ENCODE assay signal across 29 mouse cellular contexts in genomic region chr10:34396959-34397358, GRCm38 (mm10). TPM values are rescaled to one million over a fixed set of nuclear protein-coding genes. Genes with fewer than 3 reads are reported as not detected.
DNase-seq lines count a peak whose midpoint lies in the region; ATAC-seq lines count a peak whose summit lies in the region.
"Had no signal": no experiment of that assay in that cellular context is flagged by ENCODE, and none has a peak within 500 bp of the region (broad histone marks: within the 10 kb centered on the region; RNA-seq: fewer than 3 reads in every experiment).

No protein-coding gene starts in this region.

- H3K36me3 ChIP-seq in forebrain, embryonic 16.5 days (ENCODE audit: control insufficient read depth, insufficient read depth) = no peaks in the 10 kb centered on the region
- no peaks in the 10 kb centered on the region for H3K36me3 ChIP-seq in forebrain, embryonic 15.5 days
- no peaks in the 10 kb centered on the region for H3K36me3 ChIP-seq in midbrain, embryonic 11.5 days (ENCODE audit: control insufficient read depth, insufficient read depth, low read length)
- H3K36me3 ChIP-seq in midbrain, embryonic 10.5 days = no peaks in the 10 kb centered on the region
- no peaks in the 10 kb centered on the region for H3K36me3 ChIP-seq in neural tube, embryonic 14.5 days (ENCODE audit: control insufficient read depth, insufficient read depth, low read length)
- H3K36me3 ChIP-seq in neural tube, embryonic 15.5 days = no peaks in the 10 kb centered on the region

- ATAC-seq in forebrain, embryonic 16.5 days = peak; percentile 62; the same call in 1 of the 2 replicates
- ATAC-seq in forebrain, embryonic 15.5 days (replicated peaks) = no peak
- ATAC-seq in midbrain, embryonic 11.5 days (ENCODE audit: low FRiP score) = peak; percentile 55; the same call in 1 of the 2 replicates
- peak; percentile 46; the same call in 1 of the 2 replicates for ATAC-seq in neural tube, embryonic 14.5 days (ENCODE audit: low read depth)
- peak; percentile 24; the same call in 1 of the 2 replicates for ATAC-seq in neural tube, embryonic 15.5 days (ENCODE audit: low FRiP score)
- ATAC-seq: CD4-positive, CD25-positive, alpha-beta regulatory T cell, adult 4 months had no signal

- H3K27me3 ChIP-seq in forebrain, embryonic 16.5 days (replicated peaks; ENCODE audit: control insufficient read depth, insufficient read depth, low read length) = no peaks in the 10 kb centered on the region
- no peaks in the 10 kb centered on the region for H3K27me3 ChIP-seq in forebrain, embryonic 15.5 days
- no peaks in the 10 kb centered on the region for H3K27me3 ChIP-seq in midbrain, embryonic 11.5 days (ENCODE audit: control insufficient read depth, insufficient read depth, low read length)
- no peaks in the 10 kb centered on the region for H3K27me3 ChIP-seq in midbrain, embryonic 10.5 days (ENCODE audit: low read depth, poor library complexity, severe bottlenecking)
- no peaks in the 10 kb centered on the region for H3K27me3 ChIP-seq in neural tube, embryonic 14.5 days (ENCODE audit: control insufficient read depth, insufficient read depth, low read length)
- H3K27me3 ChIP-seq in neural tube, embryonic 15.5 days (replicated peaks) = no peaks in the 10 kb centered on the region
- H3K27me3 ChIP-seq: embryonic facial prominence, embryonic 13.5 days had no signal

- H3K4me1 ChIP-seq in forebrain, embryonic 16.5 days (replicated peaks; ENCODE audit: control insufficient read depth, insufficient read depth, low read length) = peaks cover 2% of the 10 kb centered on the region; the same call in 1 of the 2 replicates
- 0 out of 2 replicates have a peak, but pooled peaks cover 3% of the 10 kb centered on the region for H3K4me1 ChIP-seq in forebrain, embryonic 15.5 days
- no peaks in the 10 kb centered on the region for H3K4me1 ChIP-seq in midbrain, embryonic 11.5 days (ENCODE audit: control insufficient read depth, insufficient read depth, low read length)
- H3K4me1 ChIP-seq in midbrain, embryonic 10.5 days = no peaks in the 10 kb centered on the region
- no peaks in the 10 kb centered on the region for H3K4me1 ChIP-seq in neural tube, embryonic 14.5 days (ENCODE audit: control insufficient read depth, insufficient read depth, low read length)
- no peaks in the 10 kb centered on the region for H3K4me1 ChIP-seq in neural tube, embryonic 15.5 days
- H3K4me1 ChIP-seq: embryonic facial prominence, embryonic 10.5 days; embryonic facial prominence, embryonic 13.5 days; hindbrain, embryonic 10.5 days had no signal

- no peak overlapping the region for H3K4me3 ChIP-seq in forebrain, embryonic 16.5 days (replicated peaks; ENCODE audit: low read length)
- H3K4me3 ChIP-seq in forebrain, embryonic 15.5 days = no peak overlapping the region
- H3K4me3 ChIP-seq in midbrain, embryonic 11.5 days (ENCODE audit: low read depth, low read length) = no peak overlapping the region
- H3K4me3 ChIP-seq in midbrain, embryonic 10.5 days = no peak overlapping the region
- H3K4me3 ChIP-seq in neural tube, embryonic 14.5 days (ENCODE audit: low read depth, low read length) = no peak overlapping the region
- H3K4me3 ChIP-seq in neural tube, embryonic 15.5 days (replicated peaks) = no peak overlapping the region
- H3K4me3 ChIP-seq: embryonic facial prominence, embryonic 10.5 days; embryonic facial prominence, embryonic 13.5 days; erythroblast, embryonic 14.5 days; gastrocnemius, adult 2 months; hindbrain, embryonic 10.5 days had no signal

- H3K9me3 ChIP-seq in forebrain, embryonic 16.5 days (ENCODE audit: control insufficient read depth, low read length) = no peaks in the 10 kb centered on the region
- H3K9me3 ChIP-seq in forebrain, embryonic 15.5 days = no peaks in the 10 kb centered on the region
- H3K9me3 ChIP-seq in midbrain, embryonic 11.5 days (ENCODE audit: control insufficient read depth, low read length) = no peaks in the 10 kb centered on the region
- no peaks in the 10 kb centered on the region for H3K9me3 ChIP-seq in midbrain, embryonic 10.5 days (replicated peaks)
- no peaks in the 10 kb centered on the region for H3K9me3 ChIP-seq in neural tube, embryonic 14.5 days (ENCODE audit: control insufficient read depth, low read length)
- no peaks in the 10 kb centered on the region for H3K9me3 ChIP-seq in neural tube, embryonic 15.5 days (replicated peaks)
- H3K9me3 ChIP-seq: embryonic facial prominence, embryonic 10.5 days; embryonic facial prominence, embryonic 13.5 days; hindbrain, embryonic 10.5 days had no signal

- intact Hi-C loops in heart, postnatal 25 days (cut with DNase I) = no loop called here

- no peak overlapping the region for H3K27ac ChIP-seq in forebrain, embryonic 16.5 days (ENCODE audit: low read length)
- no peak overlapping the region for H3K27ac ChIP-seq in forebrain, embryonic 15.5 days (replicated peaks)
- H3K27ac ChIP-seq in midbrain, embryonic 11.5 days (ENCODE audit: low read depth, low read length) = no peak overlapping the region
- no peak overlapping the region for H3K27ac ChIP-seq in midbrain, embryonic 10.5 days (replicated peaks)
- H3K27ac ChIP-seq in neural tube, embryonic 14.5 days (ENCODE audit: low read depth, low read length) = no peak overlapping the region
- no peak overlapping the region for H3K27ac ChIP-seq in neural tube, embryonic 15.5 days (replicated peaks)
- H3K27ac ChIP-seq: embryonic facial prominence, embryonic 10.5 days; embryonic facial prominence, embryonic 13.5 days; hindbrain, embryonic 10.5 days; hindbrain, embryonic 14.5 days had no signal

- DNase-seq in midbrain, embryonic 11.5 days (ENCODE audit: low spot score, missing footprints) = no peak
- no peak for DNase-seq in midbrain, embryonic 10.5 days (ENCODE audit: low spot score)
- no peak for DNase-seq in neural tube, embryonic 10.5 days (ENCODE audit: extremely low spot score, low spot score)
- no peak for DNase-seq in heart, postnatal 25 days (ENCODE audit: low spot score)
- DNase-seq: adrenal gland, adult 2 months; adrenal gland, postnatal 14 days; cerebellum, adult 11-12 months; cerebellum, adult 8-10 months; cerebellum, postnatal 10 days; cerebellum, postnatal 36 days; embryo, embryonic 11 days; gastrocnemius, adult 2 months; gastrocnemius, postnatal 14 days; heart, adult 11 months; heart, postnatal 36 days had no signal

- H3K9ac ChIP-seq in forebrain, embryonic 16.5 days (replicated peaks; ENCODE audit: low read depth, low read length) = no peak overlapping the region
- H3K9ac ChIP-seq in forebrain, embryonic 15.5 days (replicated peaks) = no peak overlapping the region
- H3K9ac ChIP-seq in midbrain, embryonic 11.5 days (ENCODE audit: low read length) = no peak overlapping the region
- no peak overlapping the region for H3K9ac ChIP-seq in neural tube, embryonic 14.5 days (replicated peaks; ENCODE audit: low read depth, low read length)
- H3K9ac ChIP-seq in neural tube, embryonic 15.5 days (replicated peaks) = no peak overlapping the region
- H3K9ac ChIP-seq: embryonic facial prominence, embryonic 13.5 days; hindbrain, embryonic 14.5 days had no signal

- WGBS in forebrain, embryonic 16.5 days = 13% methylated on average over 4 of the region's 4 CpGs
- WGBS in forebrain, embryonic 15.5 days = 19% methylated on average over 4 of the region's 4 CpGs
- WGBS in midbrain, embryonic 11.5 days = 85% methylated on average over 4 of the region's 4 CpGs
- WGBS in midbrain, embryonic 10.5 days = 83% methylated on average over 4 of the region's 4 CpGs
- 44% methylated on average over 4 of the region's 4 CpGs for WGBS in neural tube, embryonic 14.5 days
- whole genome bisulfite sequencing in neural tube, embryonic 15.5 days = 35% methylated on average over 4 of the region's 4 CpGs

- H3K4me2 ChIP-seq in forebrain, embryonic 16.5 days (ENCODE audit: low read length) = no peak overlapping the region
- H3K4me2 ChIP-seq in forebrain, embryonic 15.5 days (replicated peaks) = no peak overlapping the region
- no peak overlapping the region for H3K4me2 ChIP-seq in midbrain, embryonic 11.5 days
- H3K4me2 ChIP-seq in neural tube, embryonic 14.5 days (ENCODE audit: low read depth, low read length) = no peak overlapping the region
- no peak overlapping the region for H3K4me2 ChIP-seq in neural tube, embryonic 15.5 days
- H3K4me2 ChIP-seq: embryonic facial prominence, embryonic 13.5 days; heart, embryonic 11.5 days; hindbrain, embryonic 14.5 days had no signal

RNA-seq across cellular contexts. Expression of gene Col10a1, which starts 7.2 kb away (rescaled TPM):
- 0.10 TPM in 1 of 2 replicates, not detected in the other for polyA plus RNA-seq in forebrain, embryonic 16.5 days (2015; fragmentation: Nextera tagmentation; extraction: Ambion mirVana)
- 0.09 and 0.10 TPM in 2 replicates for polyA plus RNA-seq in forebrain, embryonic 15.5 days (2015; fragmentation: Nextera tagmentation; extraction: Ambion mirVana)
- 0.10 TPM in 1 of 2 replicates, not detected in the other for polyA plus RNA-seq in midbrain, embryonic 11.5 days (2014; fragmentation: Nextera tagmentation; extraction: Ambion mirVana)
- 0.19 TPM in 1 of 2 replicates, not detected in the other for polyA plus RNA-seq in midbrain, embryonic 10.5 days (2016; fragmentation: Nextera tagmentation; extraction: Ambion mirVana)
- 0.08 and 0.37 TPM in 2 replicates for polyA plus RNA-seq in neural tube, embryonic 14.5 days (2014; fragmentation: Nextera tagmentation; extraction: Ambion mirVana)
- polyA plus RNA-seq in neural tube, embryonic 15.5 days (2015; fragmentation: Nextera tagmentation; extraction: Ambion mirVana) = 1.7 and 6.0 TPM in 2 replicates
- total RNA-seq in heart, postnatal 25 days (2021) = not detected
- total RNA-seq: gastrocnemius, adult 2 months; gastrocnemius, postnatal 14 days; gastrocnemius, postnatal 4 days; heart, adult 8-10 months; heart, postnatal 36 days; MEL had no signal
- polyA plus RNA-seq: erythroblast, embryonic 14.5 days; hindbrain, embryonic 10.5 days had no signal

RNA-seq across cellular contexts. Expression of gene Nt5dc1, which starts 21.4 kb away (rescaled TPM):
- 1.9 and 2.5 TPM in 2 replicates for polyA plus RNA-seq in forebrain, embryonic 16.5 days (2015; fragmentation: Nextera tagmentation; extraction: Ambion mirVana)
- 1.7 and 2.4 TPM in 2 replicates for polyA plus RNA-seq in forebrain, embryonic 15.5 days (2015; fragmentation: Nextera tagmentation; extraction: Ambion mirVana)
- polyA plus RNA-seq in midbrain, embryonic 11.5 days (2014; fragmentation: Nextera tagmentation; extraction: Ambion mirVana) = 5.0 and 6.5 TPM in 2 replicates
- polyA plus RNA-seq in midbrain, embryonic 10.5 days (2016; fragmentation: Nextera tagmentation; extraction: Ambion mirVana) = 5.7 and 6.3 TPM in 2 replicates
- 2.0 and 2.4 TPM in 2 replicates for polyA plus RNA-seq in neural tube, embryonic 14.5 days (2014; fragmentation: Nextera tagmentation; extraction: Ambion mirVana)
- 2.0 and 4.8 TPM in 2 replicates for polyA plus RNA-seq in neural tube, embryonic 15.5 days (2015; fragmentation: Nextera tagmentation; extraction: Ambion mirVana)
- 10 to 100 TPM; 10.7 to 11.2 TPM for total RNA-seq in heart, postnatal 25 days (2021)
